Mouse (Mus musculus): ENCODE results near the gene Otos. TPM values are rescaled to one million over a fixed set of nuclear protein-coding genes. Genes with fewer than 3 reads are reported as not detected.
A peak's percentile ranks its signal among the peaks of the same experiment; 100 is the strongest.

Gene Otos
- 0.12 TPM in 1 of 2 replicates, not detected in the other for polyA plus RNA-seq (2015; fragmentation: Nextera tagmentation; extraction: Ambion mirVana)

DNA sequence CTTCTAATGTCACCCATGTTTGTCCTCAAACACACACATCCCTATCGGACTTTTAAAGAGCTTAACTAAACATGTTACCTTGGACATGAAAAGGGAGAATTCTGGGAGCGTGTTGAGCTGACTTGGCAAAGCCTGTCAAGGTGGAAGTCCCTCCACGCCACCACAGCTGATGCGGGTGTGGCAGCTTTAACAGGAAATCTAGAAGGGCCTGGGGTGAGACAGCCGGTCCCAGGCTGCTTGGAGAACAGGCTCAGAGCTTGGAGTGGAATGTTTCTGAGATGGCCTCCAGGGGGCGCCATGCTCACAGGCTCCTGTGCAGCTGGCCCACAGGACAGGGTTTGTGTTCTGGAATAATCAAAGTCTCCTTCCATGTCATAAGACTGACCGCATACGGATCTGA is at the start of gene Otos:
Gene Otos (minus strand): TSS at position 169 of the 400 bp plus-strand sequence.
- Histone ChIP-seq H3K4me2 (no peak within 1 kb of the TSS), H3K9ac (0 out of 2 replicates have a peak within 1 kb of the TSS, but pooled peaks have one; percentile 17), H3K27me3 (no peaks in the 10 kb centered on the region; the same call in 1 of the 2 replicates), H3K27ac (no peak within 1 kb of the TSS), H3K4me3 (no peak within 1 kb of the TSS), H3K9me3 (no peaks in the 10 kb centered on the region), H3K36me3 (no peaks in the 10 kb centered on the region), H3K4me1 (peaks cover 15% of the 10 kb centered on the region)
- WGBS: 25% methylated on average over 8 of the region's 8 CpGs
- no peak for ATAC-seq (ENCODE audit: insufficient number of reproducible peaks, low FRiP score, low TSS enrichment, low read depth)

DNA sequence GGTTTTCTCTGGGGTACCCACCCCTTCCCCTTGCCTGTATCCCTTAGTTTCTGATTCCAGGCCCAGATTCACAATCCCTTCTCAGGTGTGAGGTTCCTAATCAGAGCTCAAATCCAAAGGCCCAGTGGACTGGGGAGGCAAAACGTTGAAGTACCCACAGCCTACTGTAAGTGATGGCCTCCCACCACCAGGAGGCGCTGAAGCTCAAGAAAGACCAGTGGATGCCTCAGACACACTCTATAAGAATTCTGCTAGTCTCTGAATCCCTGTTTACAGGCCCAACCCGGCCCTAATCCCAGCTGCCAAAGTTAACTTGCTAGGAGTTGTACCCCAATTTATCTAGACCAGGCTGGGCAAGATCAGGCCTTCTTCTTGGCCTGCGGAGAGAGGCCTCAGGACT is 48.2 kb upstream of the Otos start:
- H3K4me1 ChIP-seq: peaks cover 15% of the 10 kb centered on the region
- H3K36me3 ChIP-seq: no peaks in the 10 kb centered on the region
- H3K4me3 ChIP-seq: no peak overlapping the region
- WGBS: 29% methylated on average over 4 of the region's 4 CpGs
- H3K27ac ChIP-seq: no peak overlapping the region
- H3K27me3 ChIP-seq: no peaks in the 10 kb centered on the region
- no peaks in the 10 kb centered on the region for H3K9me3 ChIP-seq
- H3K4me2 ChIP-seq: no peak overlapping the region
- ATAC-seq (ENCODE audit: insufficient number of reproducible peaks, low FRiP score, low TSS enrichment, low read depth): no peak
- H3K9ac ChIP-seq: no peak overlapping the region

DNA sequence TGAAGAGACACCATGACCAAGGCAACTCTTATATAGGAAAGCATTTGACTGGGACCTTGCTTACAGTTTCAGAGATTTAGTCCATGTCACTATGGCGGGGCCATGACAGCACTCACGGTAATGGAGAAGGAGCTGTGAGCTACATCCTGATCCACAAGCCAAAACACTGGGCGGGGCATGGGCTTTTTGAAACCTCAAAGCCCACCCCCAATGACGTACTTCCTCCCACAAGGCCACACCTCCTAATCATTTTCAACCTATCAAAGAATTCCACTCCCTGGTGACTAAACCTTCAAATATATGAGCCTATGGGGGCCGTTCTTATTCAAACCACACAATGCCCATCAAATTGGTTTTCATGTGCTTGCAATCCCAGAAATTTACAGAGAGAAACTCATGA is 47.1 kb upstream of the Otos start:
- peaks cover 15% of the 10 kb centered on the region for H3K4me1 ChIP-seq
- no peak overlapping the region for H3K4me2 ChIP-seq
- H3K9ac ChIP-seq: no peak overlapping the region
- no peaks in the 10 kb centered on the region for H3K27me3 ChIP-seq
- H3K9me3 ChIP-seq: no peaks in the 10 kb centered on the region
- H3K4me3 ChIP-seq: no peak overlapping the region
- ATAC-seq (ENCODE audit: insufficient number of reproducible peaks, low FRiP score, low TSS enrichment, low read depth): no peak
- H3K36me3 ChIP-seq: no peaks in the 10 kb centered on the region
- 85% methylated on average over 5 of the region's 5 CpGs for WGBS
- H3K27ac ChIP-seq: no peak overlapping the region

DNA sequence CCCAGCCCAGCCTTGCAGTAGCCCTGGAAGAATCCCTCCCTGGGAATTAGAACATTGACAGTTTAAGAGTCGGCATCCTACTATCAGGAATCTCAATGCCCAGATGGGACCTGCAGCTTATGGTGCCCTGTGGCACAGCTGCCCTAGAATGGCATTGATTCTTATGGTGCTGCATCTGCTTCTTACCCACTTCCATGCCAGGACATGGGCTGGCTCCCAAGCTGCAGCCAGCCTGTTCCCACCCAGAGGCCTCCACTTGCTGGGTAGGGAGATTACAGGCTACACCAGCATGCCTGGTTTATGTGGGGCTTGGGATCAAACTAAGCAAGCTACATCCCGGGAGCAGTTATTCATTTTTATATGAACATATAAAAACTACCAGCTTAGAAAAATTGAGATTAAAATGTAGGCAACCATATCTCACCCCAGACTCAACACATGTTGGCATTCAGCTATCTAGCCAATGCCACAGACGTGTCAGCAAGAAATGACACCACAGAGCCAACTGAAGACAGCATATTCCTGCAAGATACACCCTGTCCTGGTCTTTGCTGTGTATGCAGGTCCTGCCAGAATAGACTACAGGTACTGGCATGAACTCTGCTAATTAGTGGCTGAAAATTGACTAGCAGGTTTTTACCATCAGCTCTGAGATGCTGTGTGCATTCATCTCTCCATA is 42.7 kb upstream of the Otos start:
- no peak overlapping the region for H3K4me2 ChIP-seq
- no peaks in the 10 kb centered on the region for H3K27me3 ChIP-seq
- ATAC-seq (ENCODE audit: insufficient number of reproducible peaks, low FRiP score, low TSS enrichment, low read depth): no peak
- no peak overlapping the region for H3K9ac ChIP-seq
- no peak overlapping the region for H3K4me3 ChIP-seq
- no peak overlapping the region for H3K27ac ChIP-seq
- H3K4me1 ChIP-seq: 0 out of 2 replicates have a peak, but pooled peaks cover 9% of the 10 kb centered on the region
- no peaks in the 10 kb centered on the region for H3K9me3 ChIP-seq
- WGBS: 66% methylated on average over 3 of the region's 3 CpGs
- no peaks in the 10 kb centered on the region for H3K36me3 ChIP-seq

DNA sequence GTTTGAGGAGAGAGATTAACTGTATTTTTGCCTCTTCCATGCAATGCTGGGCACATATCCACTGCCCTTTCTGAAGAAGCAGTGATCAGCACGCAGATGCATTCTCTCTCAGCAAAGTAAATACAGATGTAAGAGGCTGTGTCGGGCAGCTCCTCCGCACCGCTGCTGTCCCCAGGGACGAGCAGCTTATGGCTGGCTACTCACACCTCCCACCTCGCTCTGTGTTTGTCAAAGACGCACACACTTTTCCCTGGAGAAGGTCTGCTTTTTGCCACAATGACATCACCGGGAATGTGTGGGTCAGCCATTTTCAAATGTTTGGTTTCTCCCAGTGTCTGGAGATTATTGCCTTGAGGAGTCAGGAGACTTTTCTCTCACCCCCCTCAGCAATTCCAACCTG is 38.4 kb upstream of the Otos start:
- WGBS: 35% methylated on average over 8 of the region's 8 CpGs
- no peak overlapping the region for H3K4me2 ChIP-seq
- no peaks in the 10 kb centered on the region for H3K27me3 ChIP-seq
- H3K27ac ChIP-seq: no peak overlapping the region
- 0 out of 2 replicates have a peak, but pooled peaks cover 9% of the 10 kb centered on the region for H3K4me1 ChIP-seq
- ATAC-seq (ENCODE audit: insufficient number of reproducible peaks, low FRiP score, low TSS enrichment, low read depth): no peak
- H3K36me3 ChIP-seq: no peaks in the 10 kb centered on the region
- no peak overlapping the region for H3K4me3 ChIP-seq
- no peak overlapping the region for H3K9ac ChIP-seq
- no peaks in the 10 kb centered on the region for H3K9me3 ChIP-seq

DNA sequence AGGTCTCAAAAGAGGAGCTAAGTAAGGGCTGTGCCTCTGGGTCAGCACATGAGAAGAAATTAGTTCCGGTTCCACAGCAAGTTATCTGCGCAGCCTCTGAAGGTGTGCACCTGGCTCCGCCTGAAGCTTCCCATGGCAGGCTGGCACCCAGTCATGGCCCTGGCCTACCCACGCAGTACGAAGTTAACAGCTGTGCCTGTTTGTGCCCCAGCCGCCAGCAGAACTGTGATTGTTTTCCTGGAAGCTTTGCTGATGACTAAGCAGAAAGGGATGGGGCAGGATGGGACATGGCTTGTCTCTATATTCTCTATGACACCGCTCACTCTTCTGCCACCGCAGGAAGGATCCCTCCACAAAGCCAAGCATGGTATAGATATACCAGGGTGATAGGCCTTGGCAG is 34.5 kb upstream of the Otos start:
- H3K4me3 ChIP-seq: no peak overlapping the region
- H3K9ac ChIP-seq: no peak overlapping the region
- 82% methylated on average over 8 of the region's 8 CpGs for WGBS
- H3K4me1 ChIP-seq: 0 out of 2 replicates have a peak, but pooled peaks cover 9% of the 10 kb centered on the region
- no peak overlapping the region for H3K27ac ChIP-seq
- H3K9me3 ChIP-seq: no peaks in the 10 kb centered on the region
- H3K36me3 ChIP-seq: no peaks in the 10 kb centered on the region
- H3K27me3 ChIP-seq: no peaks in the 10 kb centered on the region
- H3K4me2 ChIP-seq: no peak overlapping the region
- ATAC-seq (ENCODE audit: insufficient number of reproducible peaks, low FRiP score, low TSS enrichment, low read depth): no peak

DNA sequence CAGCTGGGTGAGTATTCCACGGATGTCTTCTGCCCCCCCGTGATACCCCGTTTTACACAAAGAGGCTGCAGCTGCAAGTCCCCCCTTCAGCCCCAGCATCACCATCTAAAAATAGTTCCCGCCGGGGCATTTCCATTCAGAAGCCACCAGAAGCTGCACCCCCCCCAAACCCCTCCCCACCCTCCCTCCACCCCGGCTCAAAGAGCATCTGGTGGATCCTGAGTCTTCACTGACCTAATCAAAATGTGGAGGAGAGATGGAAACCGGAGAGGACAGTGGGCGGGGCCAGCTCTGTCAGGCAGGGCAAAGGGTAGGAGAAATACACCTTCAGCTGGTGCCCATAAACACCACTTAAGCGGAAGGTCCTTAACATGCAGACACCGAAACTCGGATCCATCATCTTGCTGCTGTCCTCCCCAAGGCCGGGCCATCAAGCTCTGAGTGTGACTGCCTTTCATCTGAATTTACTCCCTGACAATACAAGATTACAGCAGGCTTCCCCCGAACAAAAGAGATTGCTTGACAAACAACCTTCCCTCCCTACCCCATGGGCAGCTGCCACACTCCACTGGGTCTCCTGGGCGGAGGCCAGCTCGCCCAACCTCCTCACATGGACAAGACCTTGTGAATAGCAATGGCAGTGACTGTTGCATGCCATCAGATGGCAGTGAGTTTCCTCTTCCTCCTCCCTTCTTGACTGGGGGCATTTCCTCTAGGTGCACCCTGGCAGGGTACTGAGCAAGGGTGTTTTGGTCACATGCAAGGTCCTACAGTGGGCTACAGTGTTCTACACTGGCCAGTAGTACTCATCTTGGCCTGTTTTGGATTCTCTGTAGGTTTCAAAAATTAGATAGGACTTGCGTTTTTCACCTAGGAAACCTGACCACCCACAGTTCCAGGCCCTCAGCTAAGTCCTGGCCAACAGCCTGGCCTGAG is 32.3 kb upstream of the Otos start:
- no peaks in the 10 kb centered on the region for H3K9me3 ChIP-seq
- H3K36me3 ChIP-seq: no peaks in the 10 kb centered on the region
- ATAC-seq (ENCODE audit: insufficient number of reproducible peaks, low FRiP score, low TSS enrichment, low read depth): no peak
- H3K4me1 ChIP-seq: no peaks in the 10 kb centered on the region
- H3K27me3 ChIP-seq: no peaks in the 10 kb centered on the region
- no peak overlapping the region for H3K27ac ChIP-seq
- H3K4me3 ChIP-seq: no peak overlapping the region
- no peak overlapping the region for H3K4me2 ChIP-seq
- H3K9ac ChIP-seq: no peak overlapping the region
- WGBS: 33% methylated on average over 16 of the region's 16 CpGs

DNA sequence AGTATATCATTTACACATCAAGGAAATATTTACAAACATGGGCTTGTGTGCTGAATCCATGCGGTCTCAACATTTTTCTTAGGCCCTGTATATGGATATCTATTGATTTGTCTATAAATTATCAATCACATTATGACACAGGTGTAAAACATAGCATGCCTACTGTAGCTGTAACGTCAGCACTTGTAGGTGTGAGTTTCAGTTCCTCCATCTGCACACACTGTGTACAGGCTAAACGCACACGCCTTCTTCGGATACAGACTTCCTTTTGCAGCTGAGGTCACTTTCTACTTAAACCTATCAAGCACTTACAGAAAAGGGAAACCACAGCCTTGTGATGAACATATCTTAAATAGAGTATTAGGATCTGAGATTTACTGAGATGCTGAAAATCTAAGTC is 30.1 kb upstream of the Otos start:
- 85% methylated on average over 5 of the region's 5 CpGs for WGBS
- Histone ChIP-seq H3K27ac (no peak overlapping the region), H3K27me3 (no peaks in the 10 kb centered on the region), H3K4me1 (no peaks in the 10 kb centered on the region), H3K9me3 (no peaks in the 10 kb centered on the region), H3K4me2 (no peak overlapping the region), H3K4me3 (no peak overlapping the region), H3K36me3 (no peaks in the 10 kb centered on the region), H3K9ac (no peak overlapping the region)
- no peak for ATAC-seq (ENCODE audit: insufficient number of reproducible peaks, low FRiP score, low TSS enrichment, low read depth)

DNA sequence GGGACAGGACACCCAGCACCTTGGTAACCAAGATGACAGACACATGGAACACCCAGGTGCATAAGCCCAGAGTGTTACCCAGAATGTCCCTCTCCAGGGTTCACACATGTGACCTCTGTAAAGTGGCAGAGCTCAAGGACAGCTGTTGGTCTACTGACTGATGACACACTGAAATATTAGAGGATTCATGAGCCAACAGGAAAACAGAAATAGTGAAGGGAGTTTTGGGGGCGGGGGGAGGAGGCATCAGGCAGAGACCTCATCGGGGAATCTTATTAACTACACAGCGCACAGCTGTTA is 28.0 kb upstream of the Otos start:
- no peaks in the 10 kb centered on the region for H3K27me3 ChIP-seq
- H3K27ac ChIP-seq: no peak overlapping the region
- no peak overlapping the region for H3K4me3 ChIP-seq
- H3K9me3 ChIP-seq: no peaks in the 10 kb centered on the region
- WGBS: 67% methylated on average over 3 of the region's 3 CpGs
- ATAC-seq (ENCODE audit: insufficient number of reproducible peaks, low FRiP score, low TSS enrichment, low read depth): no peak
- no peak overlapping the region for H3K9ac ChIP-seq
- H3K4me1 ChIP-seq: 0 out of 2 replicates have a peak, but pooled peaks cover 3% of the 10 kb centered on the region
- H3K4me2 ChIP-seq: no peak overlapping the region
- H3K36me3 ChIP-seq: no peaks in the 10 kb centered on the region

DNA sequence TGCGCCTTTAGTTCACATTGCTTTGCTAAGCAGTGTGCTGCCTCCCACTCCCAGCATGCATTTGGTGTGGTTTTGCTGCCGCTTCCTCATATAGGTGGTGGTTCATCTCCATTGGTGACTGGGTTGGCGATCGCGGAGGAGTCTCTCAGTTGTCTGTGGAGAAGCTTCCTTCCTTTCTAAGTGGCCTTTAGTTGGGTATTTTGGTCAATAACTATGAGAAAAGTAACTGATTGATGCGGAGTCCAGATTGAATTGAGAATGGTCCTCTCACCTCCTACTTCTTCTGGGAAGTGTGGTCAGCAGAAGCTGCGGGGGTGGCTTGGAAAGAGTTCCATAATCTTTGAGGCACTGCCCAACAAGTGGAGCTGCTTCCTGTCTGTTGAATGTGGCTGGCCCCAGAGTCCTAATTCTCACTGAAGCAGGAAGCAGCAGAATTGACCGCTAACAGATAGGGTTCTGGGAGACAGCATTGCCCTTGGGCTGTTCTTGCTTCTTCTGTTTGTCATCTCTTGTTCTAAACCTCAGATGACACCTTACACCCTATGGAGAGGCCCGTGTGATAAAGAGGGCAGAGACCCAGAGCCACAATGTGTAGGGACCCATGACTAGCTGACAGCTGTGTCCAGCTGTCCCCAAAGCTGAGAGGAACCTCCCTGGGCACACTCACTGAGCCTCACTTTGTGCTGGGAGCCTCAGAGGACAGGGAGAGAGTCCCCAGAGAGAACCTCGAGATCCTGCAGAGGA is 27.5 kb upstream of the Otos start:
- H3K27me3 ChIP-seq: no peaks in the 10 kb centered on the region
- H3K4me3 ChIP-seq: no peak overlapping the region
- WGBS: 78% methylated on average over 10 of the region's 10 CpGs
- H3K4me2 ChIP-seq: no peak overlapping the region
- no peak overlapping the region for H3K27ac ChIP-seq
- H3K9me3 ChIP-seq: no peaks in the 10 kb centered on the region
- H3K4me1 ChIP-seq: 0 out of 2 replicates have a peak, but pooled peaks cover 3% of the 10 kb centered on the region
- ATAC-seq (ENCODE audit: insufficient number of reproducible peaks, low FRiP score, low TSS enrichment, low read depth): no peak
- no peaks in the 10 kb centered on the region for H3K36me3 ChIP-seq
- H3K9ac ChIP-seq: no peak overlapping the region

DNA sequence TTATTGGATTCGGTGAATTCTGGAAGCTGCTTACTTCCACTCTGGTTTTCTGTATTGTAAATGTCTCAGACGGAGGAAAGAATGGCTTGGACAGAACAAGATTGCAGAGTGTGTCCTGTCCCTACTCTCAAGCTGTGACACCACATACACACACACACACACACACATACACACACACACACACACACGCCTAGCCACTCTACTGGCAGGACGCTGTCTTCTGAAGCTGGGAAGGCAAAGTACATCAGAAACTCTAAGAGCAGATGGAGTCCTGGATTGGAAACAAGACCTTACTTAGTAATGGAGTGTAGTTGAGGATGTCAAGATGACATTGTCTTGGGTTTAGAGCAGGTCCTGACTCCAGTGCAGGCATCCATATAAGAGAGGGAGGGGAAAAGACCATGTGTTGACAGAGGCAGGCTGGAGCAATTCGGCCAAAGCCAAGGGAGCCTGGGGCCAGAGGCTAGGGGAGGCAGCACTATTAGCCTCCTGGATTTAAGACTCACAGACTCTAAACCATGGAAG is 24.7 kb upstream of the Otos start:
- WGBS: 65% methylated on average over 5 of the region's 5 CpGs

More for the DNA sequence above, 24.7 kb upstream of the Otos start:
- H3K4me2 ChIP-seq: no peak overlapping the region
- H3K36me3 ChIP-seq: no peaks in the 10 kb centered on the region
- no peak overlapping the region for H3K4me3 ChIP-seq
- 0 out of 2 replicates have a peak, but pooled peaks cover 3% of the 10 kb centered on the region for H3K4me1 ChIP-seq
- H3K27ac ChIP-seq: no peak overlapping the region
- no peak for ATAC-seq (ENCODE audit: insufficient number of reproducible peaks, low FRiP score, low TSS enrichment, low read depth)
- H3K27me3 ChIP-seq: no peaks in the 10 kb centered on the region
- no peak overlapping the region for H3K9ac ChIP-seq
- no peaks in the 10 kb centered on the region for H3K9me3 ChIP-seq

Data from limb, embryonic 15.5 days (tissue).